ENCODE assay signal across 12 mouse cellular contexts in the genomic region with DNA sequence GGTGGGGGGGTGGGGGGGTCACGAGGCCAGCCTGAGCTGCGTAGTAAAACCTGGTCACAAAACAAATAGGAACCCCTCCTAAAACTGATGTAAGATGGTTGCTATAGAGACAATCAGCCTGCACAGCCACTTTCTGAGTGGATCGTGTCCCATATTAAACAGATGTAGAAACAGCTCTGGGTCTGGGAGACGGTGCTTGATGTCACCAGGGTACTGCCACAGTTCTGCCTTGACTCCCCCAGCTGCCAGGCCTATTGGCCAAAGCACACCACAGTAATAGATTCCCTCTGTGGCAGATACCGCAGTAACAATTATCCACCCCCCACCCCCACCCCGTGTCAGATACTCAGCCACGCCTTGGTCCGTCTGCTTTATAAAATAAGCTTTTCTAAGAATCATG. TPM values are rescaled to one million over a fixed set of nuclear protein-coding genes. Genes with fewer than 3 reads are reported as not detected.
"Had no signal": no experiment of that assay in that cellular context is flagged by ENCODE, and none has a peak within 500 bp of the region (broad histone marks: within the 10 kb centered on the region; RNA-seq: fewer than 3 reads in every experiment).

No protein-coding gene starts in this region.

- DNase-seq: kidney, adult 2 months; kidney, postnatal 10 days; lung, embryonic 14.5 days; right cerebral cortex, adult 18-20 months; right cerebral cortex, postnatal 25 days; thymus, adult 18-20 months; thymus, postnatal 14 days had no signal

- H3K4me3 ChIP-seq: midbrain, embryonic 12.5 days; myocyte; neural tube, embryonic 15.5 days had no signal

- H3K4me2 ChIP-seq: liver, embryonic 11.5 days; lung, embryonic 14.5 days; midbrain, embryonic 12.5 days; neural tube, embryonic 15.5 days had no signal

- H3K27me3 ChIP-seq: midbrain, embryonic 12.5 days; neural tube, embryonic 15.5 days had no signal

- H3K9me3 ChIP-seq: midbrain, embryonic 12.5 days; neural tube, embryonic 15.5 days had no signal

- H3K9ac ChIP-seq: lung, embryonic 14.5 days; midbrain, embryonic 12.5 days; neural tube, embryonic 15.5 days had no signal

- H3K27ac ChIP-seq: midbrain, embryonic 12.5 days; neural tube, embryonic 15.5 days had no signal

RNA-seq across cellular contexts. Expression of a gene that starts 36.2 kb away (rescaled TPM):
- total RNA-seq: megakaryocyte-erythroid progenitor cell, adult 5-6 weeks had no signal
